Mouse (Mus musculus): Measurements from ENCODE around the gene Cep97.

DNA sequence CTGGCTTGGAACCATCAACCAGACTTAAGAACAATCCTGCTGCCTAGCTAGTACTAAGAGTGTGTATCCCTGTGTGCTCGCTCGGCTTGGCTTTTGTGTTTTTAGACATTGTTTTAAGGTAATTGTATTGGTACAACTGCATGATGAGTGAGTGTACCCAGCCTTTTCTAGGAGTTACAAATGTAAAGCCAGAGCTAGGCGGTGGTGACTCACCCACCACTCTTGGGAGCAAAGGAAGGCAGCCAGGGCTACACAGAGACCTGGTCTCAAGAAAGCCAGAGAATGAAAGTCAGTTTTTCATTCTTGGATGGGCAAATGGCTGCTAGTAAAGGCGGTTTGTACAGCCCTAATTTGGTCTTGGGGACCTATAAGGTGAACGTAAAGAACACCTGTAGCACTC lies 35.8 kb upstream of the Cep97 start:
- no peak for TF ChIP-seq TAL1 (IDR thresholded peaks at IDR 0.05; ENCODE audit: low read length)
- TF ChIP-seq GATA1 (IDR thresholded peaks at IDR 0.05; ENCODE audit: low read length) = no peak
